Mouse (Mus musculus) cerebellum, adult 11-12 months (tissue): Measurements from ENCODE around the gene Ppp2r5d.

ENCODE experiments used
- DNase-seq: peaks from one replicate; pipeline ENCODE4 v3.0.0; 2022

Gene Ppp2r5d

DNA sequence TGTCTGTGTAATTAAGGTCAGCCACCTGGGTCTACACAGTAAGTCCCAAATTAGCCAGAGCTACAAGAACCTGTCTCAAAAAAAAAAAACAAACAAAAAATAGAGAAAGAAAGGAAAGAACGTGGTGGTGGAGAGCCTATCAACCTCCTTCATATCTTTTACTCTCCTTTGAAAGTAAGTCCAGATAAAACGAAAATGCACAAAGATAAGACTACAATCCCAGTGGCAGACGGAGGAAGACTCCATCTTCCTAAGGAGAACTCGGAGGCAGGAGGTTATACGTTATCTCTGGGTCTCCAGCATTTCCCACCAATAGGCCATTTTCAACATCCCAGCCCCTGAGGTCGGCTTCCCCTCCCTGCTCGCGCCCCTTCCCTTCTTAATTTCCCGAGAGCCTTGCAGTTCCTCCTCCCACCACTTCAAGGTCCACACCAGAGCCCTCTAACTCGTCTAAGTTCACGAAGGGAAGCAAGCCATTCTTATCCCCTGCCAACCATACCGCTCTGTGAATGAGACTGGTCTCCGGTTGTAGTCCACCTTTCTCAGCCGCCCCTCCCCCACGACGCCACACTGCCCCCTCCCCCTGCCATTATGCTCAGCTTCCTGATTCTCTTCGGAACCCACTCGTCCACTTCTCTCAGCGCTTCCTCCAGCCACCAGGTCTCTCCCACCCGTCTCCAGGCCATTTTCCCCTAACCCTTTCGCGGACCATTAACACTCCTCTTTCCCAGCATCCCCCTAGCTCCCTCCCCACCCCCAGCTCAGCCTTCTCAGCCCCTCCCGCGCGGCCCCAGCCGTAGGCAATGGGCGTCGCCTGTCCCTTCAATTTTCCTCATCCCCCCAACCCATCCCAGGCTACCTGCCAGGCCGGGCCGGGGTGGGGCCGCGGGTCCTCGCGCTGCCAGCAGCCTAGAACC is 24.8 kb downstream of the Ppp2r5d start:
- no peak for DNase-seq

DNA sequence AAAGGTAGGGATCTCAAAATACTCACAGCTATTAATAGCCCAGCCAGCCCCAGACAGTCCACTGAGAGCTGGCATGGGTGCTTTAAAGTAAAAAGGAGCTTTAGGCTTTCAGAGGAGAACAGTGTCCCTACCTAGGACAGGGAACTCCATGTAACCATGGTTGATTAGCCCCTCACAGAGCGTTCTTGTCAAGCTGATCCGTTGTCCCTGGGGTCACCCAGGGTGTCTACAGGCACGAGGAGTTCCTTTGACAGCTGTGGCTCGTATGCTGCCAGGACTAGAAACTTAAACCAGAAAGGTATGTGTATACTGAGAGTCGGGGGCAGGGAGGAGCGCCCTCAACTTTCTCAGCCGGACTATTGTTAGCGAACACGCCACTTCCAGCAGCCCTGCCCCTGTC is 26.0 kb downstream of the Ppp2r5d start:
- DNase-seq: peak; percentile 44

DNA sequence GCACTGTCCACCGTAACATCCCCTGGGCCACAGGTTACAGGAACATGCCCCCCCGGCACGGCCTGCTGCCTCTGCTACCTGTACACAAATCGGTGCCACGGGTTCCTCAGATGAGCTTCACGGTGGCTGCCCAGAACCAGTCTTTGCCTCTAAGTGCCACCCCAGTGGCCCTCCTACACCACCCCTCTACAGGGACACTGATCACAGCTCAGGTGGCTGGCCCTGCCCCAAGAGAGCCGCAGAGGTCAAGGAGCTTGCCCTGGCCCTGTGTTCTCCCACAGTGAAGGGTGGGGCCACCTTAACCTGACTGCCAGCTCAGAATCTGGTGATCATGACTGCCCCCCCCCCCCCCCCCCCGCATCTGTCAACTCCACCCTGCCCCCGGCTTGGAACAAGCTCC is 26.5 kb downstream of the Ppp2r5d start, which contains the start of gene Mea1:
Gene Mea1 (plus strand): TSS at position 378 of the 400 bp plus-strand sequence.
- DNase-seq: peak; percentile 64

DNA sequence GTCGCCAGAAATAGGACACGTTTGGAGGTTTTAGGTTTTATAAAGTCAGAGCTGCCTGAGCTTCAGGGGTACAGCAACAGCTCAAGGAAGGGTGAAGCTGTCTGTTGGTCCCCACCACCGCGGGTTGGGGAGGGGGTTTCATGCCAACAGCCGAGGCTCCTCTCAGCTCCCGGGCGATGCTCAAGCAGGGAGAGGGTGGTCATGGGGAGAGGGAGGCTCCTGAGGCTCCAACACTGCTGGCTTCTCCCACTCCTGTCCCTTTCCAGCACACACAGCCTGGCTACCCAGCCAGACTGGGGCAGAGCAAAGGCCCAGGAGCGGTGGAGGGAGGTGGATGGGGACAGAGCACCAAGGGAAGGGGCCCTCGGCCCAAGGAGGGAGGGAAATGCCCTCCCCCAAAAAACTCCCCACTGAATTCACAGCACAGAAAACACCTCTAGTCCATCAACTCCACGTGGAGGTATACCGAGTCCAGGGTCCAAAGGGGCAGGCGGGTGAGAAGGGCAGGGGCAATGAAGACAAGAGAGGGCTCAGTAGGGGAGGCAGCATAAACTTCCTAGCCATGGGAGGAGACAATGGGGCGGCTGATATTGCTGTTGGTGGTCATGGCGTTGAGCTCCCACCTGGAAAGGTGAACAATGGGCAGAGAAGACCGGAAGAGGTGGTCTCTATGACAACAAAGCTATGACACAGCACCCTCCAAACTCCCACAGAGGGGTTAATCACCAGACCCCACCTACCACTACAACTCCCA is 30.2 kb downstream of the Ppp2r5d start:
- peak; percentile 50 for DNase-seq

DNA sequence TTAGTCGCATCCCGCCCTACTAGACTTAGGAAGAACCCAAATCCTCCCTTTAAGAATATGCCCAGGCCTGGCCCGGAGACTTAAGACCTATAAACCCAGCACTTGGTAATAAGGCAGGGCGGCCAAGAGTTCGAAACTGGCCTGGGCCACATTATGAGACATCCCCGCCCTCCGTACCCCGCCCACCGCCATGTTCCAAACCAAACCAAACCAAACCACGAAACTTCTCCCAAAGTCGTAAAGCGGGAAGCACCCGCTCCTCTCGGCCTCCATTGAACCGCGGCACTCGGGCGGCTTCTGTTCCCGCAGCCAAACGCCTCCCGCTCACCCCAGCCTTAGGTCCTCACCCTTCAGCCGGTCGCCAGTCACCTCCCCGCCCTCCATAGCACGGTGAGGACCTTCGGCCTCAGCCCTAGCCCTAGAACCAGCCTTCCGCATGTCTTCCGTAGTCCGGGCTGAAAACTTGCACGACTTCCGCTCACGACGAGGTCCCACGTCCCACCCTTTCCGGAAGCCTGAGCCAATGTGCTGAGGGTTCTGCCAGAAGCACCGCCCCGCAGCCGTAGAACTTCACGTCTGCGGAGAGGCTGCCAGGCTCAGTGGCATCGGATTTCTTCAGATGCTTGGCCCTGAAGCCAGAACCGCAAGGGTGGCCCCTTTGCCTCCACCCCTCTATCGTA is 30.9 kb downstream of the Ppp2r5d start, which contains the start of gene Rrp36:
Gene Rrp36 (minus strand): TSS at position 503 of the 680 bp plus-strand sequence.
- peak; percentile 87 for DNase-seq

DNA sequence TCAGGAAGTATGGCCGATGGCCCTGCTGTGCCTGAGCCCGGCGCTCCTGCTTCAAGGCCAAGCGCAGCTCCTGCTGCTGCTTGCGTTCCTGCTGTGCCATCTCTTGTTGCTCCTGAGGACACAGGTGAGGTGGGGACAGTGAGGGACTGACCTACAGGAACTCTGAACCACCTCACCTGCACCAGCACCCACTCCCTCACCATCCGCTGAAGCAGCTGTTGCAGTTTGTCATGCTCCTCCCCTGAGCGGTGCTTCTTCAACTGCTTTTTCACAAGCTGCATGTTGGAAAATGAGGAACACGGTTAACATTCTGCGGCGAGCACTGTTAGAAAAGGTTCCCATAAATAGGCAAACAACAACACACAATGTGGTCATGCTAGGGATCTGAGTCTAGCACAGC is 35.0 kb downstream of the Ppp2r5d start:
- DNase-seq: no peak

DNA sequence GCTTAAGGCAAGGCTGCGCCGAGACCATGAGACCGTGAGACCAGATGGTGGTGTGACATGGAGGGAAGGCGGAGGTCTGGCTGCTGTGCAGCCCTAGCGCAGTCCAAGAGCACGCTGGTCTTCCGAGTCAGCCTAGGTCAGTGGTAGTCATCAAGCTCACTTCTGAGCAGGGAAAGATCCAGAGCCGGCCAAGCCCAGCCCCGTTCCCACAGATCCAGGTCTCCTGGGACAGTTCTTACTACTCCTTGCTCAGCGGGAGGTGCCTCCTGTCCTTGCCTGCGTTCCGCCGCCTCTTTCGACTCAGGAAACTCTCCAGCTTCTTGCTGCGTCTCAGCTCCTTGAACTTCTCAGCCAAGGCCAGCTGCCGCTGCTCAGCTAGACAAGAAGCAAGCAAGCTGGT is 37.2 kb downstream of the Ppp2r5d start:
- DNase-seq: peak; percentile 23

DNA sequence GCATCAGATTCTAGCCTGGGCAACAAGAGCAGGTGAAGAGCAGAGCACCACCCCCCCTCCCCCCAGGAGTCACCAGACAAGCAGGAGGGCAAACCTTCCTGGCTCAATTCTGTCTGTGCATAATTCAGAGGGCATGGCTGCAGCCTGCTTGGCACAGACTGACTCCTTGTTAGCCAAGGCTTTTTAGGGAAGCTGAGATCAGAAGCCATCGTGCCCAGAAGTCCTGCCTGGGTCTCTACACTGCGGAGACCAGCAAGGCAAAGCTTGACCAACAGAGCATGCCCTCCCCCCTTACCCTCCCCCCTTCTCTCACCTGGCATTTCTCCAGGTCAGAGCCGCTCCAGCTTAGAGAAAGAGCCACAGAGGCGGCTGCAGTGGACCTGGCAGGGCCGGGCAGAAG is 42.2 kb downstream of the Ppp2r5d start:
- peak; percentile 84 for DNase-seq

DNA sequence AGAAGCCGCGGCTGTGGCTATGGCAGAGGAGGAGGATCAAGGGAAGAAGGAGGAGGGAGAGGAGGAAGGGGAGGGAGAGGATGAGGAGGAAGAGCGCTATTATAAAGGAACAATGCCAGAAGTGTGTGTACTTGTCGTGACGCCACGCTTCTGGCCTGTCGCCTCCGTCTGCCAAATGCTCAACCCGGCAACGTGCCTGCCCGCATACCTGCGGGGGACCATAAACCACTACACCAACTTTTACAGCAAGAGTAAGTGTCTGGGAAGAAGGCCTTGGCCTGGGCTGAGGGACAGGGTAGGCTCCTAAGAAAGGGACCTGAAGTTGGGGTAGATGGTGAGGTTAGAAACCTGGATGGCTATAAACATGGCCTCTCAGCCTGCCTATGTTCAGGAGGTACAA is 42.9 kb downstream of the Ppp2r5d start:
- peak; percentile 77 for DNase-seq

DNA sequence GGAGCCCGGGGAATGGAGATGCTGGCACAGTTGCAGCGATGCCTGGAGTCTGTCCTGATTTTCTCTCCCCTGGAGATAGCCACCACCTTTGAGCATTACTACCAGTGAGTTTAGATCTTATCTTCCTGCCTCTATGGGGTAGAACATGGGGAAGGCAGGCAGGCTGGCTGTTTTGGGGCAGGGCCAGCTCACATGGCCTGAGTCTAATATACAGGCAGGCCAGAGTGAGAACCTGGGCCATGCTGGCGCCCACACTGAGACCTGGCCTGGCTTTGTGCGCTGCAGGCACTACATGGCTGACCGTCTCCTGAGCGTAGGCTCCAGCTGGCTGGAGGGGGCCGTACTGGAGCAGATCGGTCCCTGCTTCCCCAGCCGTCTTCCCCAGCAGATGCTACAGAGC is 43.6 kb downstream of the Ppp2r5d start:
- peak; percentile 84 for DNase-seq

DNA sequence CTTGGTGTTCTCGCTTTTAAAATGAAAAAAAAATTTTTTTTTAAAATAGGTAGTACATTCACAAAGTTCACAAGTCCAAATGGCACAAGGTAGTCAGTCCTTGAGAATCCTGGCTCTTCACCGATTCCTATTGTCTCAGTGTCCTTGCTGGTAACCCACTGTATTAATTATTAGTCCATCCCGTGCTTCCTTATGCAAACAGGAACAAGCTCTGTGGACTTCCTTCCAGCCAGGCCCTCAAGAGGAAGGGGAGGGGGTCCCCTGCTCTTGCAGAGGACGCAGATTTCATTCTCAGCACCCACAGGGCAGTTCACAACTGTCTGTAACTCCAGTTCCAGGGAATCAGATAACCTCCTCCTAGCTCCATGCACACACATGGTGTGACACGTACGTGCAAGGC is 48.9 kb downstream of the Ppp2r5d start:
- no peak for DNase-seq

DNA sequence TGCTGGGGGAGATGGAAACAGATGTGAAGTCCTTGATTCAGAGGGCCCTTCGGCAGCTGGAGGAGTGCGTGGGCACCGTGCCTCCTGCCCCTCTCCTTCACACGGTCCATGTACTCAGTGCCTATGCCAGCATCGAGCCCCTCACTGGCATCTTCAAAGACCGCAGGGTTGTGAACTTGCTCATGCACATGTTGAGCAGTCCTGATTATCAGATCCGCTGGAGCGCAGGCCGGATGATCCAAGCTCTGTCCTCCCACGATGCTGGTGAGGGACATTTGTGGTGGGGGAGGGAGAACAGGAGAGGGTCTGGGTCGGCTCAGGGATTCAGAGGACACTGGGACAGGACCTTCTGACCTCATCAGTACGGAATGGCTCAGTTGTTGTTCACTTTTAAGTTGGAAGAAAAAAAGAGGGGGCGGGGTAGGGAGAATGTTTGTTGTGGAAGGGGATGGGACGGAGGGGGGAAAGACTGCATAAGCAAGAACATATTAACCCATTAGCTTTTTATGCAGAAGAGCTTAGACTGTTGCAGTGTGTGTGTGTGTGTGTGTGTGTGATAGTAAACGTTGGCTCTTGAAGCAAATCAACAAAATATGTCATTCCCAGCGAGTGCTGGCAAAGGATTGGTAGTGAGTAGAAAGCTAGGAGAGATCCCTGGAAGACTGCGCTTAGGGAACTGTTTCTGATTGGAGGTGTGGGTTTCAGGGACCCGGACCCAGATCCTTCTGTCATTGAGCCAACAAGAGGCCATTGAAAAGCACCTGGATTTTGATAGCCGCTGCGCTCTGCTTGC is 53.0 kb downstream of the Ppp2r5d start:
- DNase-seq: peak; percentile 49

DNA sequence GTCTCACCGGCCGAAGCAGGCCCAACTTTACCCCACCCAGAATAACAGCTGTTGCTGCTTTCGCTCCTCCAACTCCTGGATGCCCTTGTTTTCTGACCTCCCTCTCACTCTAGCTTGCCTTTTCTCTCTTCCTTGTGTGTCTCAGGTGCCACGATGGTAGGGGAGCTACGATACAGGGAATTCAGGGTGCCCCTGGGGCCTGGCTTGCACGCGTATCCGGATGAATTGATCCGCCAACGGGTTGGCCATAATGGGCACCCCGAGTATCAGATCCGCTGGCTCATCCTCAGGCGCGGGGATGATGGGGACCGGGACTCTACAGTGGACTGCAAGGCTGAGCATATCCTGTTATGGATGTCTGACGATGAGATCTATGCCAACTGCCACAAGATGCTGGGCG is 53.6 kb downstream of the Ppp2r5d start:
- DNase-seq: no peak

DNA sequence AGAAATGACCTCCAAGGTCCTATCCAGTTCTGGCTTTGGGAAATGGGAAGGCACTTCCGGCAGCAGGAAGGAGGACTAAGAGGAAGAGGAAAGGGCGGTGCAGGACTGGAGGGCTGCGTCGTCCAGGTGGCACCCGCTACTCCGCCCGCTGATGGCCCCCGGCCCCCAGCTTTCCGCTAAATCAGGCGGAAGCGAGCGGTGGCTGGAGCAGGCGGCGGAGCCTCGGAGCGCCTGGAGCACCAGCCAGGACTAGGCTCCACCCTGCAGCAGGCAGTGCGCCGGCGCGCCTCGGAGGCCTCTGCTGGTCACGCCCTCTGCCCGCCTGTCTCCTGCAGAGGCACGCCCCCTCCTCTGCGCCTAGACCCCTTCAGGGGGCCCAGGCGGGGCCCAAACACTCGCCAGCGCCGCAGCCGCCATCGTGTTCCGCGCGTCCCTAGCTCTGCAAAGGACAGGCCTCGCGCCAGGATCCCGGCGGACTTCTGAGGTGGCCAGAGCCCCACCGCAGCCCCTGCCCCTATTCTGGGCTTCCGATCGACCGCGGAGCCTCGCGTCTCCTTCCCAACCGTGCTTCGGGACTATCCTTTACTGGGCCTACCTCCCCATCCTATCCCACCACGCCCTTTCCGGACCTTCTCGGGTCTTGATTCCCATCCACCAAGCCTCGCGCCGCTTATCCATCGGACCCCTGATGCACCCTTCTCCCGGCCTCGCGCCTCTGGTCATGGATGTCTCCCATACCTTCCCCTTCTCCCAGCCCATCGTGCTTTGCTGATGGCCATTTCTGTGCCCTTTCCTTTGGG is 54.5 kb downstream of the Ppp2r5d start, which contains the start of gene Cul7:
Gene Cul7 (plus strand): TSS at position 106 of the 800 bp plus-strand sequence.
- peak; percentile 93 for DNase-seq

DNA sequence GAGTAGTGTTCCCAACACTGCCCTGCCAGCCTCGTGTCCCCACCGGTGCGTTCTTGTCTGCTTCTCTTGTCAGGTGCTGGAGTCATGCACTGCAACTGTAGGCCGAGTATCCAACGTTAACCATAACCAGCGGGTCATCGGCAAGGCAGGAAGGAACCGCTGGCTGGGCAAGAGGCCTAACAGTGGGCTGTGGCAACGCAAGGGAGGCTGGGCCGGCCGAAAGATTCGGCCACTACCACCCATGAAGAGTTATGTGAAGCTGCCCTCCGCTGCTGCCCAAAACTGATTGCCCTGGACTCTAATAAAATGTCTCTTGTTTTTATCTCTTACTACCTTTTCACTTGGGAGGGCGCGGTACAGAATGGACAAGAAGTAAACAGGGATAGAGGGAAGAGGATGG is 55.1 kb downstream of the Ppp2r5d start:
- DNase-seq: peak; percentile 50

DNA sequence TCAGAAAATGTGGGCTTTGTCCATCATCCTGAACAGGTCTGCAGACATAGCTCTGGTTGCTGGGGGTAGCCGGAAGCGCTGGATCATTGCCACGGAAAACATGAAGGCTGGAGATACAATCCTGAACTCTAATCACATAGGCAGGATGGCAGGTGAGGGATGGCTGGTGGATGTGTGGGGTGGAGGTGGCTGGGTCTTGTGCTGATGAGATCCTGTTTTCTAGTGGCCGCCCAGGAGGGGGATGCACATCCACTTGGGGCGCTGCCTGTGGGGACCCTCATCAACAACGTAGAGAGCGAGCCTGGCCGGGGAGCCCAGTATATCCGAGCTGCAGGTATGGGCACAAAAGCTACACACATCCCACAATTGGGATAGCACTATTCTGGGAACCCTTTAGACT is 56.5 kb downstream of the Ppp2r5d start:
- DNase-seq: peak; percentile 58

DNA sequence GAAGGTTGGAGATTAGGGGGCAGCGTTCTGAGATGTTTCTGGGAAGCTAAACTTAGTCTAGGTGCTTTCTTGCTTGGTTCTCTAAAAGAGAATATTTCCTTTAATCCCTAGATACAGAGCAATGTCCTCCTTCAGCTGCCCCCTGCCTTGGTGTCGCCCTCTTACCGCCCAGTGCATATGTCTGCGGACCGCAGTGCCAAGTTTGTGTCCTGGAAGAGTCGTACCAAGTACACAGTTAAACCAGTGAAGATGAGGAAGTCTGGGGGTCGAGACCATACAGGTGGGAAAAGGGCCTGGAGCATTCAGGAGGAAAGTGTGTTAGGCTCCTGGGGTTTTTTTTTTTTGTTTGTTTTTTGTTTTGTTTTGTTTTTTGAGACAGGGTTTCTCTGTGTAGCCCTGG is 57.6 kb downstream of the Ppp2r5d start:
- DNase-seq: peak; percentile 45

DNA sequence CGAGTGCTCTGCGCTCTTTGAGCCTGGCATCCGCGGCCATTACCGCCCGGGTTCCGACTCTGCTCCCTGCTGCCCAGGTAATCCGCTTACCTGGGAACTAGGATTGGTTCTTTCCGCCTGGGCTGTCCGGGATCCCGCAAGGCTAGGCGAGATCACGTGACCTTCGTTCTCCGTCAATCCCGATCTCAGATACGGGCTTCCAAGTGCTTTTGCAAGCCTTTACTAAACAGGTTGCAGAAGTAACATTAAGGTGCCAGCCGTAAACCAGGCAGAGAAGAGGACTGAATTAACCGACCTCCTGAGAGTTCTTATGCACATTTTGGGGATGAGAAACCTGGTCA is 58.6 kb downstream of the Ppp2r5d start:
- DNase-seq: no peak

DNA sequence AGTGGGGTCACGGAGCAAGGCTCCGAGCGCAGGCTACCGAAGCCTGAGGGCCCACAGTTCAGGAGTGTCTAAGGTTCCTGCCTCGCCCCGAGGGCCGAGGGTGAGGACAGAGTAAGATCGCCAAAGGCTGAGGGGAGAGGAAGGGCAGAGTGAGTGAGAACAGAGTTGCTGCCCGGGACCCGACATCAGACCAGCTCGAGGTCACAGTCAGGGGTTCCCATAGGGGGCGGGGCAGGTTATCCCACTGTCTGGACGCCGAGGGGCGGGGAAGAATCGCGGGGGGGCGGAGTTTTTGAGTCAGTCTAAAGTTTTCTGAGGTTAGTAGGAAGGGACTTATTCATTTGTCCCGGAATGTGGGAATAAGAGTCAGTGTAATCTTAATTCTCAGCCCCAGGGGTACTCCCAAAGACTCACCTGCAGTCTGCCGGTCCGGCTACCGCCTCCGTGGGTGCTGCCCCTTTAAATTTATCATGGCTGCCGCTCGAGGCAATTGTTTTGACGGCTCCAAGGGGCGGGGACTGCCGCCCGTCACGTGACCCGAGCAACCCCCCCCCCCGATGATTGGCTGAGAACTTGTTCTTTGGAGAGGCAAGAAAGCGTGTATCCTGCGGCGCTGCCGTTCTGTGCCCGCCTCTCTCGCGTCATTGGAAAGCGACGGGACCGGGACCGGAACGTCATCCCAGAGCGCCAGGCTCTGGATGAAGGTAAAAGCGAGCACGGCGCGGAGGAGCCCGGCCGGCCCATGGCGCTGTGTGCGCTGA is 59.2 kb downstream of the Ppp2r5d start, which contains the start of the genes Klc4 and Mrpl2:
Gene Klc4 (minus strand): TSS at position 462 of the 761 bp plus-strand sequence.
Gene Mrpl2 (plus strand): TSS at position 669 of the 761 bp plus-strand sequence.
- DNase-seq: peak; percentile 98

DNA sequence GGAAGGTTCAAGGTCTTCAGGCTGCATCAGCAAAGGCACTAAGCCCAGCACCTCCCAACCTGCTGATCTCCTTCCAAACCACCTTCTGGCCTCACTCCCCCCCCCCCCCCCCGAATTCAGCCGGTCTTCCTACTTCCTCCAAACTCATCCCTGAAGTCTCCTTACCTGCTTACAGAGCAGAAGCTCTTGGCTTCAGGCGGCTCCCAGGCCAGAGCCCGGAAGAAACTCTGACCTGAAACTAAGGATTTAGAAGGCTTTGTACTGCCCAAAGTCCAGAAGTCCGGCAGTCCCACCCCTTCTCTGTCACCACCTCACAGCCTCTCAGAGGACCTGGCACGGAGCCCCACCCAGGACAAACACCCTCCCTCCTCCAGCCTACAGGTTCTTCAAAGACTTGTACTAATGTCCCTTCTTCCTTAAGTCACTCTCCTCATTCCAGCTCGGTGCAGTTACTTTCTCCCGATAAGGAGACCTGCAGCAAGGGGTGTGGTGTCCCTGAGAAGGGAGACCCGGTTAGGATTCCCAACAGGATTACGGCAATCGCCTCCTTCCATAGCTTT is 59.9 kb downstream of the Ppp2r5d start:
- DNase-seq: peak; percentile 77
